Mouse (Mus musculus): ENCODE data around the gene Samd10. TPM values are rescaled to one million over a fixed set of nuclear protein-coding genes. Genes with fewer than 3 reads are reported as not detected.

Gene Samd10
- polyA plus RNA-seq, 1 experiment from 2014 or later = 18.8 TPM

GRCm38 (mm10) chr2:181628471-181628870 is 29.5 kb upstream of the Samd10 start:
- no peak overlapping the region for H3K9ac ChIP-seq (ENCODE audit: low read depth, low read length)
- H3K9me3 ChIP-seq (ENCODE audit: control insufficient read depth) = no peaks in the 10 kb centered on the region
- H3K4me3 ChIP-seq (ENCODE audit: low read depth, low read length) = no peak overlapping the region
- TF ChIP-seq CTCF (IDR thresholded peaks at IDR 0.05; ENCODE audit: low read depth) = no peak
- no peak for ATAC-seq
- H3K4me2 ChIP-seq (replicated peaks; ENCODE audit: low read depth) = no peak overlapping the region
- H3K36me3 ChIP-seq (ENCODE audit: control insufficient read depth, insufficient read depth) = peaks cover 31% of the 10 kb centered on the region
- no peaks in the 10 kb centered on the region for H3K4me1 ChIP-seq (replicated peaks; ENCODE audit: control insufficient read depth, insufficient read depth, low read length)
- no peak overlapping the region for H3K27ac ChIP-seq (ENCODE audit: low read depth, low read length)
- no peaks in the 10 kb centered on the region for H3K27me3 ChIP-seq (replicated peaks; ENCODE audit: control insufficient read depth, insufficient read depth, low read length)

DNA sequence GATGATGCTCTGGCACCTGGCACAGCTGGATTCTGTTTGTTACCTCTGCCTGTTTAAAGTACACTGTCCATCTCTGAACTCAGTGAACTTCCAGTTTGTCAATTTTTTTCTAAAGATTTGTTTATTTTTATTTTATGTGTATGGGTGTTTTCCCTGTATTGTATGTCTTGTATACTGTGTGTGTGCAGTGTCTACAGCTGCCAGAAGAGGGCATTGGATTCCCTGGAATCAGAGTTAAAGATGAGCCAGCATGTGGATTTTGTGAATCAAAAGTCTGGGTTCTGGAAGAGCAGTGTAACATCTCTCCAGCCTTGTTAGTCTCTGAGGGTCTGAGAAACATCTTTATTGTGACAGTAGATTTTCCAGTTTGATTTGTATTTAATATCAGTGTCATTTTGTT is 24.4 kb upstream of the Samd10 start:
- no peak overlapping the region for H3K27ac ChIP-seq (ENCODE audit: low read depth, low read length)
- no peak for ATAC-seq
- H3K9ac ChIP-seq (ENCODE audit: low read depth, low read length) = no peak overlapping the region
- peak; percentile 71 for TF ChIP-seq CTCF (IDR thresholded peaks at IDR 0.05; ENCODE audit: low read depth)
- no peaks in the 10 kb centered on the region for H3K9me3 ChIP-seq (ENCODE audit: control insufficient read depth)
- H3K4me1 ChIP-seq (replicated peaks; ENCODE audit: control insufficient read depth, insufficient read depth, low read length) = no peaks in the 10 kb centered on the region
- H3K27me3 ChIP-seq (replicated peaks; ENCODE audit: control insufficient read depth, insufficient read depth, low read length) = no peaks in the 10 kb centered on the region
- peaks cover 41% of the 10 kb centered on the region for H3K36me3 ChIP-seq (ENCODE audit: control insufficient read depth, insufficient read depth)
- H3K4me2 ChIP-seq (replicated peaks; ENCODE audit: low read depth) = no peak overlapping the region
- no peak overlapping the region for H3K4me3 ChIP-seq (ENCODE audit: low read depth, low read length)

GRCm38 (mm10) chr2:181618761-181619495 is 19.9 kb upstream of the Samd10 start:
- Histone ChIP-seq H3K27me3 (replicated peaks; ENCODE audit: control insufficient read depth, insufficient read depth, low read length) (no peaks in the 10 kb centered on the region), H3K36me3 (ENCODE audit: control insufficient read depth, insufficient read depth) (peaks cover 46% of the 10 kb centered on the region), H3K27ac (ENCODE audit: low read depth, low read length) (no peak overlapping the region), H3K4me2 (replicated peaks; ENCODE audit: low read depth) (no peak overlapping the region), H3K9ac (ENCODE audit: low read depth, low read length) (no peak overlapping the region), H3K9me3 (ENCODE audit: control insufficient read depth) (no peaks in the 10 kb centered on the region), H3K4me1 (replicated peaks; ENCODE audit: control insufficient read depth, insufficient read depth, low read length) (no peaks in the 10 kb centered on the region), H3K4me3 (ENCODE audit: low read depth, low read length) (no peak overlapping the region)
- ATAC-seq = no peak
- TF ChIP-seq CTCF (IDR thresholded peaks at IDR 0.05; ENCODE audit: low read depth) = no peak
- 87% methylated on average over 5 of the region's 5 CpGs for WGBS

- Histone ChIP-seq H3K4me2 (replicated peaks; ENCODE audit: low read depth) (peak overlapping the region; percentile 79), H3K9ac (ENCODE audit: low read depth, low read length) (peak overlapping the region; percentile 87; the same call in 1 of the 2 replicates), H3K9me3 (ENCODE audit: control insufficient read depth) (no peaks in the 10 kb centered on the region), H3K36me3 (ENCODE audit: control insufficient read depth, insufficient read depth) (no peaks in the 10 kb centered on the region), H3K4me3 (ENCODE audit: low read depth, low read length) (no peak overlapping the region), H3K27me3 (replicated peaks; ENCODE audit: control insufficient read depth, insufficient read depth, low read length) (no peaks in the 10 kb centered on the region), H3K27ac (ENCODE audit: low read depth, low read length) (no peak overlapping the region), H3K4me1 (replicated peaks; ENCODE audit: control insufficient read depth, insufficient read depth, low read length) (peaks cover 5% of the 10 kb centered on the region; the same call in 1 of the 2 replicates)
- 61% methylated on average over 4 of the region's 4 CpGs for WGBS
- no peak for ATAC-seq
- TF ChIP-seq CTCF (IDR thresholded peaks at IDR 0.05; ENCODE audit: low read depth) = no peak
Observed at GRCm38 (mm10) chr2:181602367-181602766, 3.4 kb upstream of the Samd10 start.

DNA sequence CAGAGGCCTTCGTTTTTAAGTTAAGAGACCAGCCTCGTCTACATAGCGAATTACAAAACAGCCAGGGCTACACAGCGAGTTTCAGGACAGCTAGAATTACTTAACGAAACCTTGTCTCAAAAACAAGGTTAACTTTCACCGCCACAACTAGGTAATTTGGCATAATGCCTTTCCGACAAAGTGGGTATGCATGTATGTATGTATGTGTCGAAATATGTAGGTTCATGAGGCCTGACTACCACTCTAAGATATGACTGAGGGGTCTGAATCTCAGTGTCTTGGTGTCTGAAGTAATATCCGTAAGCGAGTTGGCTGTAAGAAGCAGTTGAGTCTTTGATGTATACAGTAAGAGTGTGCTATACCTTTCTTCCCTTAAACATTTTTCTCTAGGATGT is 2.7 kb upstream of the Samd10 start:
- H3K4me2 ChIP-seq (replicated peaks; ENCODE audit: low read depth) = peak overlapping the region; percentile 79
- TF ChIP-seq CTCF (IDR thresholded peaks at IDR 0.05; ENCODE audit: low read depth) = no peak
- no peaks in the 10 kb centered on the region for H3K9me3 ChIP-seq (ENCODE audit: control insufficient read depth)
- 27% methylated on average over 10 of the region's 10 CpGs for WGBS
- peaks cover 5% of the 10 kb centered on the region; the same call in 1 of the 2 replicates for H3K4me1 ChIP-seq (replicated peaks; ENCODE audit: control insufficient read depth, insufficient read depth, low read length)
- no peaks in the 10 kb centered on the region for H3K36me3 ChIP-seq (ENCODE audit: control insufficient read depth, insufficient read depth)
- H3K4me3 ChIP-seq (ENCODE audit: low read depth, low read length) = peak overlapping the region; percentile 83
- ATAC-seq = no peak
- H3K27me3 ChIP-seq (replicated peaks; ENCODE audit: control insufficient read depth, insufficient read depth, low read length) = no peaks in the 10 kb centered on the region
- H3K9ac ChIP-seq (ENCODE audit: low read depth, low read length) = peak overlapping the region; percentile 87
- peak overlapping the region; percentile 90 for H3K27ac ChIP-seq (ENCODE audit: low read depth, low read length)

DNA sequence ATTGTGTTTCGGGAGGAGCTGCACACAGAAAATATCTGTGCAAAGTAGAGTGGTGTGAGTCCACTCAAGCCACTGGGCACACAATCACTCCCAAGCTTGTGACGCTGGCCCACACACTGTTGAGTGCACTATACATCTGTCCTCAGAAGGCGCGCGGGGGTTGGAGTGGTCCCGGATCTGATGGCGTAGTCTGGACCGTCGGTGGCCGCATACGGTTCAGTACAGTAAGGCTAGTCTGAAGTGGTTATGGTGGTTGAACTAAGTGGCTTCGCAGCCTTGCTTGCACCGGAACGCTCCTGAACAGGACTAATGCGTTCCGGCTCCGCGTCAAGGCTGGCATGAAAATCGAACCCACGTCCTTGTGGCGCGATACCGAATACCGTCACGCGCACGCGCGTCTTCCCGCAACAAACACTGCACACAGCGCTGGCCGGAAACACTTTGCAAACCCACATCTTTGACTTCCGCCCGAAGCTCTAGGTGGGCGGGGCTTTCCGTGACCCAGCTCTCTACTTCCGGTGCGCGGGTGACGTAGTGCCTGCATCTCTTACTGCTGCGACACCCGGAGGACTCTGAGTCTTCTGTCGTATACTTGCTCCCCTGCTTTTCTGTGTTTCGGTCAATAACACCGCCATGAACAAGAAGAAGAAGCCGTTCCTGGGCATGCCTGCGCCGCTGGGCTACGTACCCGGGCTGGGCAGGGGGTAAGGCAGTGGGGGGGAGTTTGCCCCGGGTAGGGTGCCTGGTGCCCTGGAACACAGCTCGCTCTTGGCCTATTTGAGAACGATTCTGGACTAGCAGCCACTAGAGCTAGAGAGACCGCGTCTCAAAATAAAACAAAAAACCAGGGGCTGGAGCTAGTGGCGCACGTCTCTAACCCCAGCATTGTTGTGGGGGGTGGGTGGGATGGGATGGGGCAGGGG is 2.1 kb upstream of the Samd10 start:
- Histone ChIP-seq H3K4me3 (ENCODE audit: low read depth, low read length) (peak overlapping the region; percentile 83), H3K36me3 (ENCODE audit: control insufficient read depth, insufficient read depth) (no peaks in the 10 kb centered on the region), H3K4me1 (replicated peaks; ENCODE audit: control insufficient read depth, insufficient read depth, low read length) (peaks cover 5% of the 10 kb centered on the region; the same call in 1 of the 2 replicates), H3K4me2 (replicated peaks; ENCODE audit: low read depth) (peak overlapping the region; percentile 79), H3K27ac (ENCODE audit: low read depth, low read length) (peak overlapping the region; percentile 90), H3K9me3 (ENCODE audit: control insufficient read depth) (no peaks in the 10 kb centered on the region), H3K9ac (ENCODE audit: low read depth, low read length) (peak overlapping the region; percentile 87), H3K27me3 (replicated peaks; ENCODE audit: control insufficient read depth, insufficient read depth, low read length) (no peaks in the 10 kb centered on the region)
- WGBS = under 1% methylated on average over 57 of the region's 57 CpGs
- ATAC-seq = peak; percentile 90
- TF ChIP-seq CTCF (IDR thresholded peaks at IDR 0.05; ENCODE audit: low read depth) = peak; percentile 20; the same call in 1 of the 2 replicates
